Mouse (Mus musculus): ENCODE measurements around the gene Wdr63. TPM values are rescaled to one million over a fixed set of nuclear protein-coding genes. Genes with fewer than 3 reads are reported as not detected.

The Wdr63 gene
- polyA plus RNA-seq, 1 experiment from 2014 or later = 0.21 TPM

GRCm38 (mm10) chr3:146028406-146028805 lies 79.5 kb downstream of the Wdr63 start:
- TF ChIP-seq CTCF (IDR thresholded peaks at IDR 0.05; ENCODE audit: low read depth) = no peak
- DNase-seq (ENCODE audit: low spot score) (no peak), ATAC-seq (replicated peaks; ENCODE audit: low FRiP score, low read depth) (no peak)
- H3K36me3 ChIP-seq (ENCODE audit: insufficient read depth, low read length) = no peaks in the 10 kb centered on the region
- no peak overlapping the region for H3K9ac ChIP-seq (ENCODE audit: low read depth, low read length)
- WGBS = 94% methylated on average over 2 of the region's 2 CpGs
- H3K27ac ChIP-seq = no peak overlapping the region
- H3K27me3 ChIP-seq (ENCODE audit: insufficient read depth, low read length) = no peaks in the 10 kb centered on the region
- H3K4me3 ChIP-seq (replicated peaks; ENCODE audit: low read depth, low read length) = no peak overlapping the region
- H3K4me1 ChIP-seq (replicated peaks; ENCODE audit: insufficient read depth, low read length) = no peaks in the 10 kb centered on the region
- no peak overlapping the region for H3K4me2 ChIP-seq (ENCODE audit: low read length)
- H3K9me3 ChIP-seq (replicated peaks; ENCODE audit: low read length) = no peaks in the 10 kb centered on the region

- Histone ChIP-seq H3K9me3 (replicated peaks; ENCODE audit: low read length) (no peaks in the 10 kb centered on the region), H3K9ac (ENCODE audit: low read depth, low read length) (no peak overlapping the region), H3K4me2 (ENCODE audit: low read length) (no peak overlapping the region), H3K4me1 (replicated peaks; ENCODE audit: insufficient read depth, low read length) (no peaks in the 10 kb centered on the region), H3K36me3 (ENCODE audit: insufficient read depth, low read length) (peaks cover 4% of the 10 kb centered on the region; the same call in 1 of the 2 replicates), H3K4me3 (replicated peaks; ENCODE audit: low read depth, low read length) (no peak overlapping the region), H3K27me3 (ENCODE audit: insufficient read depth, low read length) (no peaks in the 10 kb centered on the region), H3K27ac (no peak overlapping the region)
- 46% methylated on average over 6 of the region's 6 CpGs for WGBS
- ATAC-seq (replicated peaks; ENCODE audit: low FRiP score, low read depth) (no peak), DNase-seq (ENCODE audit: low spot score) (no peak)
- no peak for TF ChIP-seq CTCF (IDR thresholded peaks at IDR 0.05; ENCODE audit: low read depth)
Measured at GRCm38 (mm10) chr3:146027116-146027515, 80.8 kb downstream of the Wdr63 start.

- no peak for ATAC-seq (replicated peaks; ENCODE audit: low FRiP score, low read depth)
- WGBS = 94% methylated on average over 6 of the region's 6 CpGs
- Histone ChIP-seq H3K4me1 (replicated peaks; ENCODE audit: insufficient read depth, low read length) (no peaks in the 10 kb centered on the region), H3K4me2 (ENCODE audit: low read length) (no peak overlapping the region), H3K9ac (ENCODE audit: low read depth, low read length) (no peak overlapping the region), H3K27me3 (ENCODE audit: insufficient read depth, low read length) (no peaks in the 10 kb centered on the region), H3K9me3 (replicated peaks; ENCODE audit: low read length) (no peaks in the 10 kb centered on the region), H3K27ac (no peak overlapping the region), H3K36me3 (ENCODE audit: insufficient read depth, low read length) (peaks cover 5% of the 10 kb centered on the region; the same call in 1 of the 2 replicates), H3K4me3 (replicated peaks; ENCODE audit: low read depth, low read length) (no peak overlapping the region)
- no peak for TF ChIP-seq CTCF (IDR thresholded peaks at IDR 0.05; ENCODE audit: low read depth)
- no peak for DNase-seq (ENCODE audit: low spot score)
Measured at GRCm38 (mm10) chr3:146025499-146025898, 82.4 kb downstream of the Wdr63 start.

- Histone ChIP-seq H3K9me3 (replicated peaks; ENCODE audit: low read length) (no peaks in the 10 kb centered on the region), H3K9ac (ENCODE audit: low read depth, low read length) (no peak overlapping the region), H3K4me2 (ENCODE audit: low read length) (no peak overlapping the region), H3K4me3 (replicated peaks; ENCODE audit: low read depth, low read length) (no peak overlapping the region), H3K27me3 (ENCODE audit: insufficient read depth, low read length) (no peaks in the 10 kb centered on the region), H3K4me1 (replicated peaks; ENCODE audit: insufficient read depth, low read length) (no peaks in the 10 kb centered on the region), H3K27ac (no peak overlapping the region), H3K36me3 (ENCODE audit: insufficient read depth, low read length) (peaks cover 5% of the 10 kb centered on the region; the same call in 1 of the 2 replicates)
- DNase-seq (ENCODE audit: low spot score) (no peak), ATAC-seq (replicated peaks; ENCODE audit: low FRiP score, low read depth) (no peak)
- TF ChIP-seq CTCF (IDR thresholded peaks at IDR 0.05; ENCODE audit: low read depth) = peak; percentile 12; the same call in 1 of the 2 replicates
- 91% methylated on average over 7 of the region's 7 CpGs for WGBS
Measured at GRCm38 (mm10) chr3:146024746-146025145, 83.2 kb downstream of the Wdr63 start.

- Histone ChIP-seq H3K4me1 (replicated peaks; ENCODE audit: insufficient read depth, low read length) (no peaks in the 10 kb centered on the region), H3K27me3 (ENCODE audit: insufficient read depth, low read length) (no peaks in the 10 kb centered on the region), H3K9me3 (replicated peaks; ENCODE audit: low read length) (no peaks in the 10 kb centered on the region), H3K36me3 (ENCODE audit: insufficient read depth, low read length) (peaks cover 5% of the 10 kb centered on the region; the same call in 1 of the 2 replicates), H3K4me3 (replicated peaks; ENCODE audit: low read depth, low read length) (no peak overlapping the region), H3K4me2 (ENCODE audit: low read length) (no peak overlapping the region), H3K27ac (no peak overlapping the region), H3K9ac (ENCODE audit: low read depth, low read length) (no peak overlapping the region)
- WGBS = 89% methylated on average over 9 of the region's 9 CpGs
- DNase-seq (ENCODE audit: low spot score) (no peak), ATAC-seq (replicated peaks; ENCODE audit: low FRiP score, low read depth) (no peak)
- TF ChIP-seq CTCF (IDR thresholded peaks at IDR 0.05; ENCODE audit: low read depth) = no peak
Measured at GRCm38 (mm10) chr3:146022232-146022631, 85.7 kb downstream of the Wdr63 start.

GRCm38 (mm10) chr3:146017521-146017920 lies 90.4 kb downstream of the Wdr63 start:
- Histone ChIP-seq H3K9ac (ENCODE audit: low read depth, low read length) (no peak overlapping the region), H3K4me3 (replicated peaks; ENCODE audit: low read depth, low read length) (no peak overlapping the region), H3K4me2 (ENCODE audit: low read length) (no peak overlapping the region), H3K9me3 (replicated peaks; ENCODE audit: low read length) (no peaks in the 10 kb centered on the region), H3K27me3 (ENCODE audit: insufficient read depth, low read length) (no peaks in the 10 kb centered on the region), H3K36me3 (ENCODE audit: insufficient read depth, low read length) (peaks cover 13% of the 10 kb centered on the region; the same call in 1 of the 2 replicates), H3K4me1 (replicated peaks; ENCODE audit: insufficient read depth, low read length) (no peaks in the 10 kb centered on the region), H3K27ac (no peak overlapping the region)
- ATAC-seq (replicated peaks; ENCODE audit: low FRiP score, low read depth) (no peak), DNase-seq (ENCODE audit: low spot score) (no peak)
- no peak for TF ChIP-seq CTCF (IDR thresholded peaks at IDR 0.05; ENCODE audit: low read depth)
- WGBS = 64% methylated on average over 9 of the region's 9 CpGs

- TF ChIP-seq CTCF (IDR thresholded peaks at IDR 0.05; ENCODE audit: low read depth) = no peak
- ATAC-seq (replicated peaks; ENCODE audit: low FRiP score, low read depth) (no peak), DNase-seq (ENCODE audit: low spot score) (no peak)
- no peaks in the 10 kb centered on the region for H3K9me3 ChIP-seq (replicated peaks; ENCODE audit: low read length)
- WGBS = 79% methylated on average over 13 of the region's 13 CpGs
- H3K4me2 ChIP-seq (ENCODE audit: low read length) = no peak overlapping the region
- no peaks in the 10 kb centered on the region for H3K4me1 ChIP-seq (replicated peaks; ENCODE audit: insufficient read depth, low read length)
- no peak overlapping the region for H3K27ac ChIP-seq
- no peaks in the 10 kb centered on the region for H3K27me3 ChIP-seq (ENCODE audit: insufficient read depth, low read length)
- peaks cover 8% of the 10 kb centered on the region; the same call in 1 of the 2 replicates for H3K36me3 ChIP-seq (ENCODE audit: insufficient read depth, low read length)
- no peak overlapping the region for H3K4me3 ChIP-seq (replicated peaks; ENCODE audit: low read depth, low read length)
- H3K9ac ChIP-seq (ENCODE audit: low read depth, low read length) = no peak overlapping the region
Measured at GRCm38 (mm10) chr3:146016979-146017378, 91.0 kb downstream of the Wdr63 start.
